19 mouse cellular contexts compared by ENCODE assay signal in the genomic region with DNA sequence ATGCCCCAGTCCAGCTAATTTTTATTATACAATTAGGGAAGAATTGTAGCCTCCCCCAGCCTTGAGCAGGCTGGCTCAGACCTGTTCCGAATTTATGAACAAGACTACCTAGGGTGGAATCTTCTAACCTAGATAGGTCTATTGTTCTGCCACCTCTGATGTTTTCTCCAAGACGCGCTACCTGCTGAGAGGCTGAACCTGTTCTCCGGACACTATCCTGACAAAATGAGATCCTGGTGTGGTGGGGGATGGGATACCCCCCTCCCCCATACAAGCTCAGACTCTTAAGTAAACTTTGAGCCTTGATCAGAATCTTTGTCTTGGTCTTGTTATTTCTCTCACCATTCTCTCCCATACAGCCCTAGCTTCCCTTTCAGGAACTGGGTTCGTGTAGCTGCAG. TPM values are rescaled to one million over a fixed set of nuclear protein-coding genes. Genes with fewer than 3 reads are reported as not detected.
"Had no signal": no experiment of that assay in that cellular context is flagged by ENCODE, and none has a peak within 500 bp of the region (broad histone marks: within the 10 kb centered on the region; RNA-seq: fewer than 3 reads in every experiment).

No protein-coding gene starts in this region.

- DNase-seq: liver, postnatal 0 days; lung, adult 2 months; lung, postnatal 14 days; lung, postnatal 36 days; right cerebral cortex, postnatal 14 days; thymus, adult 18-20 months; thymus, postnatal 14 days; thymus, postnatal 36 days had no signal

- H3K4me1 ChIP-seq: lung, embryonic 15.5 days; megakaryocyte, embryonic 14.5 days; midbrain, embryonic 13.5 days; midbrain, embryonic 15.5 days; neural tube, embryonic 12.5 days had no signal

- H3K27ac ChIP-seq: lung, embryonic 15.5 days; macrophage; midbrain, embryonic 13.5 days; midbrain, embryonic 15.5 days; neural tube, embryonic 12.5 days had no signal

- H3K36me3 ChIP-seq: lung, embryonic 15.5 days; midbrain, embryonic 13.5 days; midbrain, embryonic 15.5 days; neural tube, embryonic 12.5 days had no signal

- ATAC-seq: liver, postnatal 0 days; lung, postnatal 0 days; midbrain, embryonic 13.5 days; midbrain, embryonic 15.5 days had no signal

- H3K4me3 ChIP-seq: lung, embryonic 15.5 days; megakaryocyte, embryonic 14.5 days; midbrain, embryonic 13.5 days; midbrain, embryonic 15.5 days; neural tube, embryonic 12.5 days had no signal

- H3K27me3 ChIP-seq: lung, embryonic 15.5 days; midbrain, embryonic 13.5 days; midbrain, embryonic 15.5 days; neural tube, embryonic 12.5 days had no signal

- H3K4me2 ChIP-seq: lung, embryonic 15.5 days; midbrain, embryonic 11.5 days; midbrain, embryonic 13.5 days; midbrain, embryonic 15.5 days; neural tube, embryonic 12.5 days had no signal

- H3K9me3 ChIP-seq: lung, embryonic 15.5 days; midbrain, embryonic 13.5 days; midbrain, embryonic 15.5 days; neural tube, embryonic 12.5 days had no signal

- H3K9ac ChIP-seq: liver, postnatal 0 days; lung, embryonic 15.5 days; midbrain, embryonic 13.5 days; midbrain, embryonic 15.5 days; neural tube, embryonic 12.5 days had no signal

RNA-seq across cellular contexts. Expression of gene Map6d1, which starts 16.8 kb away (rescaled TPM):
- total RNA-seq: megakaryocyte progenitor cell, adult 5-6 weeks; monocyte, adult 5-6 weeks; neutrophil, adult 5-6 weeks had no signal
- polyA plus RNA-seq: liver, postnatal 0 days; lung, adult 2 months; macrophage had no signal
